Mouse (Mus musculus) central nervous system, embryonic 14 days (tissue): ENCODE results near the gene Gm15107. TPM values are rescaled to one million over a fixed set of nuclear protein-coding genes. Genes with fewer than 3 reads are reported as not detected.

Experiments
- polyA plus RNA-seq: library from polyadenylated mRNA; depleted of rRNA; stranded (reverse); fragments of >200 nt; gene quantifications from 2 replicates; pipeline ENCODE4 v1.2.3, GENCODE M21; 2012; rRNA removed

Gm15107 gene
- polyA plus RNA-seq: not detected in 2 replicates

GRCm38 (mm10) chrX:148180424-148180823 lies at the start of gene Gm15107:
Gene Gm15107 (plus strand): TSS chrX:148180724.

Other genes with a start within 250 kb of the Gm15107 start
- not detected in 2 replicates for gene Gm15080, start 187.7 kb upstream of the Gm15107 start, polyA plus RNA-seq